Mouse (Mus musculus) erythroblast, embryonic 14.5 days (primary cell): Measurements from ENCODE around the gene Ppp1r12c.

Source experiments
- GATA1 ChIP-seq: IDR thresholded peaks from 2 replicates; pipeline ENCODE4 v1.6.1; 2012; ENCODE audit warnings: low read length, inconsistent platforms, mixed read lengths
- TAL1 ChIP-seq: IDR thresholded peaks from 3 replicates; pipeline ENCODE4 v1.6.1; 2012; ENCODE audit warnings: low read length, inconsistent platforms, mixed read lengths

DNA sequence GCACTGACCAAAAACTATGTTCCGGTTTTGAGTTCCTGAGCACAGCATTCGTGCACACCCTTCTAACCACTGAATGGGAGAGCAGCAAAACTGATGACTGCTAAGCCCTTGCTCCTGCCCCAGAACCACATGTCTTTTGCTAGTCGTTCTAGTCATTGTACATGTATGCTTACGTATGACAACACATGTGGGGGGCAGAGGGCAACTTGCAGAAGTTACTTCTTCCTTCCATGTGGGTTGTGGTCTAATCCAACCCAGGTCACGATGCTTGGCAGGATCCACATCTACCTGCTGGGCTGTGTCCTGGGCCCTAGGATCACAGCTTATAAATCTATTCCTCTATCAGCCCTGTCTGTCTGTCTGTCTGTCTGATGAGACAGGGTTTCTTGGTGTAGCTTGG, 2.4 kb upstream of the Ppp1r12c start:
- TF ChIP-seq GATA1 (no peak), TAL1 (no peak)
